In the genomic region with DNA sequence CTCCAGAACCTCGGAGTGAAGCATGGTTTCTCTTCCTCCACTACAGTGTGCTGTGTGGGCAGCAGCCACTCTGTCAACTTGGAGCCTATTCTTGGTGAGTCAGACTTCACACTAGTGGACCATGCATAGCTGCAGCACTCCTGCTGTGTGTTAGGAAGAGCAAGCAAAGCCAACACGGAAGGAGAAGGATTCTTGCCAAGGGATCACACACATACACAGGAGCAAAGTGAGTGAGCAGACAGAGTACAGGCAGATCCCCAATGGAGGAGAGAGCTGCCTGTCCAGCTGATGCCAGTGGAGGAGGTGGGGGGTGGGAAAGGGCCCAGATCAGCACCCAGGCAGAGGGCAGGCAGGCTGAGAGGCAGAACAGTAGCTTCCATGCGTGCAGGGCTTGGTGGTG, we compare ENCODE assay signal across 21 mouse cellular contexts. TPM values are rescaled to one million over a fixed set of nuclear protein-coding genes. Genes with fewer than 3 reads are reported as not detected.
A peak's percentile ranks its signal among the peaks of the same experiment; 100 is the strongest.
DNase-seq lines count a peak whose midpoint lies in the region; ATAC-seq lines count a peak whose summit lies in the region.
"Had no signal": no experiment of that assay in that cellular context is flagged by ENCODE, and none has a peak within 500 bp of the region (broad histone marks: within the 10 kb centered on the region; RNA-seq: fewer than 3 reads in every experiment).

No protein-coding gene starts in this region.

- 81% methylated on average over 3 of the region's 3 CpGs for WGBS in forebrain, embryonic 11.5 days
- 89% methylated on average over 3 of the region's 3 CpGs for WGBS in forebrain, embryonic 14.5 days

- no peak for ATAC-seq in megakaryocyte, adult 5-6 weeks (ENCODE audit: poor library complexity, severe bottlenecking)
- ATAC-seq in forebrain, embryonic 11.5 days (replicated peaks; ENCODE audit: low FRiP score), result no peak
- ATAC-seq in forebrain, embryonic 14.5 days, result no peak
- ATAC-seq: liver, embryonic 12.5 days had no signal

- H3K27me3 ChIP-seq in megakaryocyte, embryonic 14.5 days (replicated peaks), result no peaks in the 10 kb centered on the region
- no peaks in the 10 kb centered on the region for H3K27me3 ChIP-seq in forebrain, embryonic 11.5 days (ENCODE audit: control insufficient read depth, insufficient read depth, low read length)
- no peaks in the 10 kb centered on the region for H3K27me3 ChIP-seq in forebrain, embryonic 14.5 days (replicated peaks; ENCODE audit: control insufficient read depth, insufficient read depth, low read length)
- H3K27me3 ChIP-seq: embryonic facial prominence, embryonic 15.5 days; hindbrain, embryonic 13.5 days; liver, embryonic 12.5 days; lung, embryonic 15.5 days; neural tube, embryonic 12.5 days had no signal

- no peak overlapping the region for H3K4me2 ChIP-seq in forebrain, embryonic 11.5 days (ENCODE audit: low read depth, low read length, severe bottlenecking)
- no peak overlapping the region for H3K4me2 ChIP-seq in forebrain, embryonic 14.5 days (ENCODE audit: low read length)
- H3K4me2 ChIP-seq: embryonic facial prominence, embryonic 15.5 days; hindbrain, embryonic 13.5 days; liver, embryonic 12.5 days; lung, embryonic 15.5 days; neural tube, embryonic 12.5 days had no signal

- DNase-seq in 3T3-L1 (ENCODE audit: low read depth, low spot score), result peak; percentile 9
- peak; percentile 75 for DNase-seq in Muller cell, postnatal 12 days (ENCODE audit: inconsistent ontology term)
- DNase-seq in cerebellum, adult 8-10 months, result peak; percentile 42
- DNase-seq in adrenal gland, postnatal 25 days, result no peak
- DNase-seq in forebrain, embryonic 11.5 days (ENCODE audit: low spot score), result no peak
- no peak for DNase-seq in forebrain, embryonic 14.5 days (ENCODE audit: low spot score)
- DNase-seq: adrenal gland, postnatal 14 days; embryo, embryonic 11 days; gastrocnemius, postnatal 25 days; heart, postnatal 14 days had no signal

- H3K9ac ChIP-seq in forebrain, embryonic 11.5 days (ENCODE audit: low read length), result no peak overlapping the region
- no peak overlapping the region for H3K9ac ChIP-seq in forebrain, embryonic 14.5 days (ENCODE audit: low read length)
- H3K9ac ChIP-seq: embryonic facial prominence, embryonic 15.5 days; hindbrain, embryonic 13.5 days; liver, embryonic 12.5 days; lung, embryonic 15.5 days; neural tube, embryonic 12.5 days had no signal

- H3K4me3 ChIP-seq in megakaryocyte, embryonic 14.5 days (replicated peaks), result peak overlapping the region; percentile 10
- H3K4me3 ChIP-seq in forebrain, embryonic 11.5 days (ENCODE audit: low read depth, low read length), result no peak overlapping the region
- H3K4me3 ChIP-seq in forebrain, embryonic 14.5 days (ENCODE audit: low read depth, low read length), result no peak overlapping the region
- H3K4me3 ChIP-seq: embryonic facial prominence, embryonic 15.5 days; forebrain, embryonic 10.5 days; heart, embryonic 10.5 days; hindbrain, embryonic 13.5 days; liver, embryonic 12.5 days; lung, embryonic 15.5 days; neural tube, embryonic 12.5 days had no signal

- H3K36me3 ChIP-seq in megakaryocyte, embryonic 14.5 days (replicated peaks; ENCODE audit: low read length), result peaks cover 86% of the 10 kb centered on the region
- H3K36me3 ChIP-seq in forebrain, embryonic 11.5 days (ENCODE audit: control insufficient read depth, insufficient read depth, low read length), result no peaks in the 10 kb centered on the region; the same call in 1 of the 2 replicates
- H3K36me3 ChIP-seq in forebrain, embryonic 14.5 days (ENCODE audit: control insufficient read depth, insufficient read depth, low read length), result peaks cover 66% of the 10 kb centered on the region

- no peaks in the 10 kb centered on the region for H3K9me3 ChIP-seq in megakaryocyte, embryonic 14.5 days
- no peaks in the 10 kb centered on the region for H3K9me3 ChIP-seq in forebrain, embryonic 11.5 days (ENCODE audit: control insufficient read depth, low read length)
- no peaks in the 10 kb centered on the region for H3K9me3 ChIP-seq in forebrain, embryonic 14.5 days (replicated peaks; ENCODE audit: control insufficient read depth, low read length)
- H3K9me3 ChIP-seq: embryonic facial prominence, embryonic 15.5 days; forebrain, embryonic 10.5 days; G1E; heart, embryonic 10.5 days; hindbrain, embryonic 13.5 days; liver, embryonic 12.5 days; lung, embryonic 15.5 days; neural tube, embryonic 12.5 days had no signal

- H3K4me1 ChIP-seq in megakaryocyte, embryonic 14.5 days, result peaks cover 28% of the 10 kb centered on the region
- no peaks in the 10 kb centered on the region for H3K4me1 ChIP-seq in forebrain, embryonic 11.5 days (replicated peaks; ENCODE audit: control insufficient read depth, insufficient read depth, low read length)
- no peaks in the 10 kb centered on the region for H3K4me1 ChIP-seq in forebrain, embryonic 14.5 days (ENCODE audit: control insufficient read depth, insufficient read depth, low read length)
- H3K4me1 ChIP-seq: embryonic facial prominence, embryonic 15.5 days; forebrain, embryonic 10.5 days; heart, embryonic 10.5 days; hindbrain, embryonic 13.5 days; liver, embryonic 12.5 days; lung, embryonic 15.5 days; neural tube, embryonic 12.5 days had no signal

- H3K27ac ChIP-seq in forebrain, embryonic 11.5 days (ENCODE audit: low read depth, low read length), result no peak overlapping the region
- H3K27ac ChIP-seq in forebrain, embryonic 14.5 days (ENCODE audit: low read depth, low read length), result no peak overlapping the region
- H3K27ac ChIP-seq: embryonic facial prominence, embryonic 15.5 days; forebrain, embryonic 10.5 days; heart, embryonic 10.5 days; hindbrain, embryonic 13.5 days; liver, embryonic 12.5 days; lung, embryonic 15.5 days; neural tube, embryonic 12.5 days had no signal

RNA-seq across cellular contexts. Expression of a gene that starts 19.6 kb away (rescaled TPM):
- polyA plus RNA-seq in megakaryocyte, embryonic 14.5 days (2012; ENCODE audit: insufficient read depth, low replicate concordance), result 0.69 and 5.4 TPM in 2 replicates
- total RNA-seq in megakaryocyte, adult 5-6 weeks (2015), result 34.0 and 47.9 TPM in 2 replicates
- total RNA-seq in megakaryocyte, adult 5-6 weeks (2017), result 32.7 and 36.7 TPM in 2 replicates
- total RNA-seq in adrenal gland, postnatal 25 days (2021), result 44.7 and 55.0 TPM in 2 replicates
- polyA plus RNA-seq in forebrain, embryonic 11.5 days (2014; fragmentation: Nextera tagmentation; extraction: Ambion mirVana), result 60.3 and 63.2 TPM in 2 replicates
- polyA plus RNA-seq in forebrain, embryonic 14.5 days (2014; fragmentation: Nextera tagmentation; extraction: Ambion mirVana), result 48.7 and 58.3 TPM in 2 replicates

RNA-seq across cellular contexts. Expression of a gene that starts 19.8 kb away (rescaled TPM):
- 3.8 TPM in 1 of 2 replicates, not detected in the other for polyA plus RNA-seq in megakaryocyte, embryonic 14.5 days (2012; ENCODE audit: insufficient read depth, low replicate concordance)
- 4.6 and 5.3 TPM in 2 replicates for total RNA-seq in megakaryocyte, adult 5-6 weeks (2015)
- 0.92 and 1.5 TPM in 2 replicates for total RNA-seq in megakaryocyte, adult 5-6 weeks (2017)
- 13.8 and 14.6 TPM in 2 replicates for total RNA-seq in adrenal gland, postnatal 25 days (2021)
- 34.1 and 38.2 TPM in 2 replicates for polyA plus RNA-seq in forebrain, embryonic 11.5 days (2014; fragmentation: Nextera tagmentation; extraction: Ambion mirVana)
- 26.6 and 27.9 TPM in 2 replicates for polyA plus RNA-seq in forebrain, embryonic 14.5 days (2014; fragmentation: Nextera tagmentation; extraction: Ambion mirVana)

RNA-seq across cellular contexts. Expression of a gene that starts 39.0 kb away (rescaled TPM):
- 6.3 and 7.6 TPM in 2 replicates for polyA plus RNA-seq in megakaryocyte, embryonic 14.5 days (2012; ENCODE audit: insufficient read depth, low replicate concordance)
- total RNA-seq in megakaryocyte, adult 5-6 weeks (2015), result 6.2 and 7.5 TPM in 2 replicates
- total RNA-seq in megakaryocyte, adult 5-6 weeks (2017), result 1.6 and 2.1 TPM in 2 replicates
- 41.0 and 46.1 TPM in 2 replicates for total RNA-seq in adrenal gland, postnatal 25 days (2021)
- polyA plus RNA-seq in forebrain, embryonic 11.5 days (2014; fragmentation: Nextera tagmentation; extraction: Ambion mirVana), result 23.5 and 26.6 TPM in 2 replicates
- polyA plus RNA-seq in forebrain, embryonic 14.5 days (2014; fragmentation: Nextera tagmentation; extraction: Ambion mirVana), result 30.6 and 32.4 TPM in 2 replicates

RNA-seq across cellular contexts. Expression of a gene that starts 49.4 kb away (rescaled TPM):
- polyA plus RNA-seq in megakaryocyte, embryonic 14.5 days (2012; ENCODE audit: insufficient read depth, low replicate concordance), result not detected in 2 replicates
- 0.98 and 1.3 TPM in 2 replicates for total RNA-seq in megakaryocyte, adult 5-6 weeks (2015)
- total RNA-seq in megakaryocyte, adult 5-6 weeks (2017), result 0.33 TPM in 1 of 2 replicates, not detected in the other
- total RNA-seq in adrenal gland, postnatal 25 days (2021), result 0.24 TPM in 1 of 2 replicates, not detected in the other
- polyA plus RNA-seq in forebrain, embryonic 11.5 days (2014; fragmentation: Nextera tagmentation; extraction: Ambion mirVana), result 1.2 and 1.4 TPM in 2 replicates
- 0.27 and 0.38 TPM in 2 replicates for polyA plus RNA-seq in forebrain, embryonic 14.5 days (2014; fragmentation: Nextera tagmentation; extraction: Ambion mirVana)
- total RNA-seq: G1E; megakaryocyte-erythroid progenitor cell, adult 5-6 weeks had no signal
- polyA plus RNA-seq: G1E had no signal

Comparison
In these comparisons a context has a peak if more than half of its experiments do, and no peak if none do; other contexts are left out.
1. DNase-seq: peak in 3T3-L1 (single experiment), Muller cell, postnatal 12 days (single experiment) and cerebellum, adult 8-10 months (single experiment); none in adrenal gland, postnatal 25 days (single experiment), forebrain, embryonic 11.5 days (single experiment) and forebrain, embryonic 14.5 days (single experiment).